Mouse (Mus musculus) testis, postnatal 14 days (tissue): ENCODE data around the gene Lhfp.
"Not testable (repeated sequence)": the region's sequence is repeated elsewhere in the genome, so short reads cannot be mapped to it uniquely, and the experiment has no call there.

Source experiments
- DNase-seq: peaks from one replicate; pipeline ENCODE4 v3.0.0; 2021; ENCODE audit warnings: low spot score

The Lhfp gene

GRCm38 (mm10) chr3:53273220-53273619, 231.9 kb downstream of the Lhfp start:
- no peak for DNase-seq

- no peak for DNase-seq
These were observed 236.7 kb downstream of the Lhfp start for GRCm38 (mm10) chr3:53277993-53278392.

DNA sequence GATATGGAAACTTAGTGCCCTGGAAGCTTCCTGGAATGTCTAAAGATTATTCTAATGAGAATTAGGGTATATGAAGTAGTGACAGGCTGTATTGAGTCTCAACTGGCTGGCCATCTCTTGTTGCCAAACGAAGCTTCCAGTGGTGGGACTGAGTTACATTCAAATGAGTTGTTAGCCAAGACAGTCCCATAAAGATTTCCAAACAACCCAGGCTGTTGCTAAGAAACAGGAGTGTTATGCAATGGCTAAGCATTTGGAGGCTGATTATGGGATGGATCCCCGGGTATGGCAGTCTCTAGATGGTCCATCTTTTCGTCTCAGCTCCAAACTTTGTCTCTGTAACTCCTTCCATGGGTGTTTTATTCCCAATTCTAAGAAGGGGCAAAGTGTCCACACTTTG, 240.7 kb downstream of the Lhfp start:
- not testable (repeated sequence) for DNase-seq

GRCm38 (mm10) chr3:53284023-53284422, 242.7 kb downstream of the Lhfp start:
- no peak for DNase-seq

DNA sequence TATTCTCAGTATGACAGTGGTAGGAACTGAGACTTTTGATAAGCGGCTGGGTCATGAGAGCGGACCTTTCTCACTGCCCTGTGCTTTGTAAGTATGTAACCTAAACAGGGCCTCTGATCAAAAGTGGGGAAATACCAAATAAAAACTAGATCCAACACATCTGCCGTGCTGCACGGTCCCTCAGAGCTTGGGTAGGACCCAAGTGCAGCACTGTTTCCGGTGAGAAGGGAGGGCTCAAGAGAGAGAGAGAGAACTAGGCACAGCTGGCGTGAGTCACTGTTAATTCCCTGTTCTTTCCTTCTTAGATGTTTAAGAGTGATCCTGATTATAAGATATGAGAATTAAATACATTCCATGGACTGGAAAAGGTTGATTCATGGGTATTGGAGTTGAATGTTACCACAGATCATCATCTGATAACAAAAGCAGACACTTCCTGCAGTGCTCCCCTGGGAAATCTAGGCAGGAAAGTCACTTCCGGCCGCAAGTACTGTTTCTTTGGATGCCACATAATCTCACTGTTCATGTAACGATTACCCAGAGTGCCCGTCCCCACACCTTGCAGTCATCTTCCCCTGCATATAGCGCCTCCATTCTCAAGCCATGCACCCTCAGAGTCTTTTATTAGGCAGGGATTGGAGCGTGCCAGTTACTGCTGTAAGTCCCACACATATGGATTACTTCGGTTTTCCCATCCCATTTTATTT, 243.3 kb downstream of the Lhfp start:
- no peak for DNase-seq

DNA sequence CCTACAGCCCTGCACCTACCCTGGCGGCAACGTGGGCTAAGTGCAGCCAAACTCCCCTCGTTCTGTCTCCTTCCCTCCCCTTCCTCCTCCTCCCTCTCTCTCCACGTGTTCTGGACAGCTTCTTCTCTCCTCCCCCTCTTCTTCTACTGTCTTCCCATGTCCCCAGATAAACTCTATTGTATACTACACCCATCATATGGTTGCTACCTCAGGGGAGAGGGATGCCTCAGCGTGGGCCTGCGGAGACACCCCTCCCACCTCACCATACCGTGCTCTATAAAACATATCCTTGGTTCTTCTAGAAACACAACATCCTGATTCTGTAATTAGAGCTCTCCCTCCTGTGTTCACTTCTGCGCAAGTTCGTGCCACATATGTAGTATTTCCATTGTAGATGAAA, 247.3 kb downstream of the Lhfp start:
- no peak for DNase-seq

GRCm38 (mm10) chr3:53289589-53290219, 248.4 kb downstream of the Lhfp start:
- no peak for DNase-seq

DNA sequence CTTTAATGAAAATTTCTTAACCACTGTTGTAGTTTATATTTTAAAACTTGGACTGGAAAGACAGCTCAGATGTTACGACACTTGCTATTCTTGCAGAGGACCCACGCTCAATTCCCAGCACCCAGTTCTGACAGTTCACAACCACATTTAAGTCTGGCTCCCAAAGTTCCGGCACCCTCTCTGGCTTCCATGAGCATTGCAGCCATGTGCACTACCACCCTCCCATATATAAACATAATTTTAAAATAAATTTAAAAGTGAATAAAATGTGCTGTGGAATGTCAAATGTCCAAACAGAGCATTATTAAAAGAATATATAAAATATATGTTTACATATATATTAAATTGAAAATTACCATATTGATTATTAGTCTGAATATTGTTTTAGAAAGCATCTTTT, 249.9 kb downstream of the Lhfp start:
- DNase-seq, result no peak

DNA sequence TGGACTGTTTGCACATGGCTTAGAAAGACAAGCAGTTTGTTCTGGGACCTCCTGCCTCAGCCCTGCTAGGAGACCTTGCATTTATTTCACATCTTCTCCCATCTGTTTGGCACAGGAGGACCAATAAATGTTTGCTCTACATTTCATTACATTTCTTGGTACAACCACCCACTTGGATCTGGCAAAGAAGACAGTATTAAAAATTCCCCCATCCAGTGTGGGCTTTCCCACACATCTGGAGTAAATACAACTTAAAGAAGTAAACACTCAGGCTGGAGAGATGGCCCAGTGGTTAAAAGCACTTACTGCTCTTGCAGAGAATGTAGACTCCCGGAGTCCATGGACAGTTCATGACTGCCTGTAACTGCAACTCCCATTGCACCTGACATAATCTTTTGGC, 250.6 kb downstream of the Lhfp start:
- no peak for DNase-seq

GRCm38 (mm10) chr3:53292474-53292873, 251.1 kb downstream of the Lhfp start:
- no peak for DNase-seq

- DNase-seq, result peak; percentile 15
These were observed 251.7 kb downstream of the Lhfp start for GRCm38 (mm10) chr3:53292979-53293378.

GRCm38 (mm10) chr3:53293901-53294433, 252.6 kb downstream of the Lhfp start:
- DNase-seq, result no peak

DNA sequence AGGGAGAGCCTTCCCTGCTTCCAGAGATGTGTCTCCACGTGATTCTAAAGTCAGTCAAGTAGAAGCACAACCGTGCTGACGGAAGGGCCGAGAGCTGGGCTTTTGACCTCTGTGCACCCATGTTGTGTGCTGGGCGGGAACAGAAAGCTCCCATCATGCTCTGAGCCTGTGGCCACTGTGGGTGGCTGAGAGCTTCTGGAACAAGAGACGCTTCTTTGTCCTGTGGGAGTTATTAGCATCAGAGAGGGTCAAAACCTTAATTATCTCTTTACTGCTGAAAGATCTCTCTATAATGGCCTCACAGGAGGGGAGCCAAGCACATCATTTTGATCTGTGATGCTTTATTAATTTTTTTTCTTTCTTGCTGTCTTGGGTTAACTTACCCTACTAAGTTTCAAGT, 253.5 kb downstream of the Lhfp start:
- DNase-seq, result no peak

GRCm38 (mm10) chr3:53301866-53302265, 260.5 kb downstream of the Lhfp start:
- no peak for DNase-seq

DNA sequence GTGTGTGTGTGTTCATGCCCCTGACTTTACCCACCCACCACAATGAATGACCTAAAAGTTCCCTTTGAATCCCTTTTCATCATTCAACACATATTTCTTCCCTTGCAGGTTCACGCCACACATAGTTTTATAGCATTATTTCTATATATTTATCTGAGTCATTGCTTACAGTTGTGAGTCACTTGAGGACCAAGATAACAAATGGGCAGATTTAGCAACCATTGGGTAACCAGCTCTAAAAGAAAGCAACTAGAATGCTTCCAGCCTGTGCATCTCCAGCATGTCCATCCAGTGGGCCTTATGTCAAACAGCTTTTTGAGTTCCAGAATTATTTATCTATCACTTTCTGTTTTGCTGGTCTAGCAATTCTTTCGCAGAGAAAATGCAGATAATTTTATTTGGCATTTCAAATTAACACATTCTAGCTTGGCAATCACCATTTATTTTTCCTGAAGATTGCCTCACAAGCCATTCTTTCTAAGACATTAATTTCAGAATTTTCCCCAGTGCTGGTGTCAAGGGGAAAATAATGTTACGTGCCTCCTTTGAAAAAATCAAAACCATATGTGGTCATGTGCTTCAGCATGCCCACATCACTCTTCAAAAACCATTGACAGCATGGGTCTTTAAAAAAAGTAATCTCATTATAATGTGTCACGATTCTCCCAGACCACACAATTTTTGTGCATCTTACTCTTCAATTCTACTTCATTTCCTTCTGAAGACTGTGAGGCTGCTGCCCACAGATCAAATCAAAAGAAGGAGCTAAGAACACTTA, 263.0 kb downstream of the Lhfp start:
- DNase-seq, result no peak

GRCm38 (mm10) chr3:53305860-53306259, 264.5 kb downstream of the Lhfp start:
- DNase-seq, result no peak

- no peak for DNase-seq
These were observed 267.3 kb downstream of the Lhfp start for GRCm38 (mm10) chr3:53308649-53309048.

DNA sequence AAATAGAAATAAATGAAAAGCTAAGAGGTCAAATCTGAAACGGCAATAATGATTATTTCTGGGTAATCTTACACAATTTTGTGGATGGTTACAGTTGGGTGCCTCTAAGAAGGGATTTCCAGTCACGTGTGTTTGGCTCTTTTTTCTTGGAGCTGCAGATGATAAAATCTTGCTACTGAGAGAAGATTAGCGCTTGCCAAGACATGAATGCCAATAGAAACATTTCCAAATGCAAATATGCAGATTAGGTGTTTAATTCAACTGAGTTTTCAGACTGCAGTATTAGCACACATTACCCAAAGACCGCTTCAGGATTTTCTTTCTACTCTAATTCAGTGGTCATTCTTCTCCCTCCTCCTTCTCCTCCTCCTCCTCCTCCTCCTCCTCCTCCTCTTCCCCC, 268.8 kb downstream of the Lhfp start:
- DNase-seq, result no peak

GRCm38 (mm10) chr3:53310615-53311014, 269.3 kb downstream of the Lhfp start:
- DNase-seq, result no peak
